Mouse (Mus musculus): Measurements from ENCODE around the gene Gm28035. TPM values are rescaled to one million over a fixed set of nuclear protein-coding genes. Genes with fewer than 3 reads are reported as not detected.
A peak's percentile ranks its signal among the peaks of the same experiment; 100 is the strongest.

Gm28035 gene
- 0.05 and 0.07 TPM in 2 replicates for polyA plus RNA-seq (2015; fragmentation: Nextera tagmentation; extraction: Ambion mirVana)

- no peak for ATAC-seq (ENCODE audit: low read depth)
These were observed at the start of gene Gm28035 for GRCm38 (mm10) chr2:30240267-30240666. Gene Gm28035 (plus strand): TSS chr2:30240567.

GRCm38 (mm10) chr2:30191790-30192580 is 48.4 kb upstream of the Gm28035 start:
- Histone ChIP-seq H3K4me1 (replicated peaks) (peaks cover 16% of the 10 kb centered on the region), H3K4me3 (replicated peaks) (no peak overlapping the region), H3K9me3 (replicated peaks) (no peaks in the 10 kb centered on the region), H3K36me3 (peaks cover 29% of the 10 kb centered on the region), H3K27me3 (no peaks in the 10 kb centered on the region), H3K27ac (no peak overlapping the region), H3K4me2 (no peak overlapping the region), H3K9ac (no peak overlapping the region)
- no peak for DNase-seq
- no peak for ATAC-seq (ENCODE audit: low read depth)
- 74% methylated on average over 12 of the region's 12 CpGs for WGBS (ENCODE audit: insufficient replicate concordance)

More at GRCm38 (mm10) chr2:30240267-30240666, at the start of gene Gm28035:
- Histone ChIP-seq H3K27ac (peak within 1 kb of the TSS; percentile 88), H3K4me1 (replicated peaks) (peaks cover 79% of the 10 kb centered on the region), H3K9me3 (replicated peaks) (no peaks in the 10 kb centered on the region), H3K36me3 (peaks cover 49% of the 10 kb centered on the region), H3K4me3 (replicated peaks) (peak within 1 kb of the TSS; percentile 86), H3K27me3 (no peaks in the 10 kb centered on the region), H3K9ac (peak within 1 kb of the TSS; percentile 96), H3K4me2 (peak within 1 kb of the TSS; percentile 82)
- 66% methylated on average over 2 of the region's 2 CpGs for WGBS (ENCODE audit: insufficient replicate concordance)
- no peak for DNase-seq

GRCm38 (mm10) chr2:30194656-30195055 is 45.7 kb upstream of the Gm28035 start:
- DNase-seq: no peak
- H3K27ac ChIP-seq: no peak overlapping the region
- H3K9me3 ChIP-seq (replicated peaks): no peaks in the 10 kb centered on the region
- H3K9ac ChIP-seq: no peak overlapping the region
- H3K4me2 ChIP-seq: no peak overlapping the region
- no peak for ATAC-seq (ENCODE audit: low read depth)
- H3K4me3 ChIP-seq (replicated peaks): no peak overlapping the region
- H3K27me3 ChIP-seq: no peaks in the 10 kb centered on the region
- H3K4me1 ChIP-seq (replicated peaks): peaks cover 35% of the 10 kb centered on the region
- 81% methylated on average over 3 of the region's 3 CpGs for WGBS (ENCODE audit: insufficient replicate concordance)
- H3K36me3 ChIP-seq: peaks cover 25% of the 10 kb centered on the region

GRCm38 (mm10) chr2:30198021-30198420 is 42.3 kb upstream of the Gm28035 start:
- Histone ChIP-seq H3K27ac (no peak overlapping the region), H3K4me1 (replicated peaks) (peaks cover 36% of the 10 kb centered on the region), H3K4me2 (no peak overlapping the region), H3K9ac (no peak overlapping the region), H3K9me3 (replicated peaks) (no peaks in the 10 kb centered on the region), H3K36me3 (no peaks in the 10 kb centered on the region), H3K27me3 (no peaks in the 10 kb centered on the region), H3K4me3 (replicated peaks) (no peak overlapping the region)
- WGBS (ENCODE audit: insufficient replicate concordance): 68% methylated on average over 4 of the region's 4 CpGs
- ATAC-seq (ENCODE audit: low read depth): no peak
- DNase-seq: no peak

GRCm38 (mm10) chr2:30199984-30200383 is 40.4 kb upstream of the Gm28035 start:
- DNase-seq: no peak
- no peaks in the 10 kb centered on the region for H3K27me3 ChIP-seq
- H3K9me3 ChIP-seq (replicated peaks): no peaks in the 10 kb centered on the region
- H3K36me3 ChIP-seq: no peaks in the 10 kb centered on the region
- WGBS (ENCODE audit: insufficient replicate concordance): 34% methylated on average over 1 of the region's 1 CpGs
- H3K4me1 ChIP-seq (replicated peaks): peaks cover 53% of the 10 kb centered on the region
- peak; percentile 41 for ATAC-seq (ENCODE audit: low read depth)
- H3K27ac ChIP-seq: peak overlapping the region; percentile 75
- H3K4me2 ChIP-seq: no peak overlapping the region
- no peak overlapping the region for H3K4me3 ChIP-seq (replicated peaks)
- H3K9ac ChIP-seq: no peak overlapping the region

GRCm38 (mm10) chr2:30200388-30200925 is 39.9 kb upstream of the Gm28035 start:
- Histone ChIP-seq H3K9ac (no peak overlapping the region), H3K4me1 (replicated peaks) (peaks cover 57% of the 10 kb centered on the region), H3K9me3 (replicated peaks) (no peaks in the 10 kb centered on the region), H3K4me2 (no peak overlapping the region), H3K27ac (peak overlapping the region; percentile 69), H3K4me3 (replicated peaks) (no peak overlapping the region), H3K27me3 (no peaks in the 10 kb centered on the region), H3K36me3 (no peaks in the 10 kb centered on the region)
- ATAC-seq (ENCODE audit: low read depth) (peak; percentile 45), DNase-seq (no peak)
- WGBS (ENCODE audit: insufficient replicate concordance): 74% methylated on average over 5 of the region's 5 CpGs

GRCm38 (mm10) chr2:30203439-30203838 is 36.9 kb upstream of the Gm28035 start:
- peak; percentile 56 for DNase-seq
- peak overlapping the region; percentile 95; the same call in 1 of the 2 replicates for H3K4me2 ChIP-seq
- H3K27ac ChIP-seq: no peak overlapping the region

GRCm38 (mm10) chr2:30205255-30205628 is 35.1 kb upstream of the Gm28035 start:
- ATAC-seq (ENCODE audit: low read depth) (peak; percentile 41), DNase-seq (no peak)
- H3K36me3 ChIP-seq: no peaks in the 10 kb centered on the region
- H3K27me3 ChIP-seq: no peaks in the 10 kb centered on the region
- H3K9ac ChIP-seq: peak overlapping the region; percentile 76
- H3K4me3 ChIP-seq (replicated peaks): peak overlapping the region; percentile 82
- peaks cover 37% of the 10 kb centered on the region for H3K4me1 ChIP-seq (replicated peaks)
- no peaks in the 10 kb centered on the region for H3K9me3 ChIP-seq (replicated peaks)
- peak overlapping the region; percentile 95 for H3K4me2 ChIP-seq
- peak overlapping the region; percentile 72 for H3K27ac ChIP-seq
- WGBS (ENCODE audit: insufficient replicate concordance): 2% methylated on average over 13 of the region's 13 CpGs

More at GRCm38 (mm10) chr2:30203439-30203838, 36.9 kb upstream of the Gm28035 start:
- no peak for ATAC-seq (ENCODE audit: low read depth)
- Histone ChIP-seq H3K4me1 (replicated peaks) (peaks cover 51% of the 10 kb centered on the region), H3K9me3 (replicated peaks) (no peaks in the 10 kb centered on the region), H3K36me3 (no peaks in the 10 kb centered on the region), H3K27me3 (no peaks in the 10 kb centered on the region), H3K9ac (no peak overlapping the region), H3K4me3 (replicated peaks) (no peak overlapping the region)
- WGBS (ENCODE audit: insufficient replicate concordance): 63% methylated on average over 7 of the region's 7 CpGs

GRCm38 (mm10) chr2:30205629-30206357 is 34.6 kb upstream of the Gm28035 start, which contains the start of gene Kyat1:
Gene Kyat1 (minus strand): TSS chr2:30205847.
- Histone ChIP-seq H3K27me3 (no peaks in the 10 kb centered on the region), H3K36me3 (no peaks in the 10 kb centered on the region), H3K4me1 (replicated peaks) (peaks cover 37% of the 10 kb centered on the region), H3K27ac (peak within 1 kb of the TSS; percentile 72), H3K4me3 (replicated peaks) (peak within 1 kb of the TSS; percentile 82), H3K9ac (peak within 1 kb of the TSS; percentile 76), H3K4me2 (peak within 1 kb of the TSS; percentile 95), H3K9me3 (replicated peaks) (no peaks in the 10 kb centered on the region)
- DNase-seq (peak; percentile 85), ATAC-seq (ENCODE audit: low read depth) (peak; percentile 92)
- 3% methylated on average over 44 of the region's 44 CpGs for WGBS (ENCODE audit: insufficient replicate concordance)

GRCm38 (mm10) chr2:30207401-30207800 is 33.0 kb upstream of the Gm28035 start:
- no peak overlapping the region for H3K27ac ChIP-seq
- DNase-seq (no peak), ATAC-seq (ENCODE audit: low read depth) (no peak)
- no peaks in the 10 kb centered on the region for H3K9me3 ChIP-seq (replicated peaks)
- no peak overlapping the region for H3K9ac ChIP-seq
- WGBS (ENCODE audit: insufficient replicate concordance): 69% methylated on average over 4 of the region's 4 CpGs
- H3K4me3 ChIP-seq (replicated peaks): no peak overlapping the region
- no peaks in the 10 kb centered on the region for H3K36me3 ChIP-seq
- no peak overlapping the region for H3K4me2 ChIP-seq
- peaks cover 37% of the 10 kb centered on the region for H3K4me1 ChIP-seq (replicated peaks)
- no peaks in the 10 kb centered on the region for H3K27me3 ChIP-seq

- Histone ChIP-seq H3K9me3 (replicated peaks) (no peaks in the 10 kb centered on the region), H3K9ac (no peak overlapping the region), H3K27ac (no peak overlapping the region), H3K4me3 (replicated peaks) (no peak overlapping the region), H3K27me3 (no peaks in the 10 kb centered on the region), H3K4me2 (no peak overlapping the region), H3K4me1 (replicated peaks) (peaks cover 35% of the 10 kb centered on the region), H3K36me3 (no peaks in the 10 kb centered on the region)
- DNase-seq: no peak
- WGBS (ENCODE audit: insufficient replicate concordance): 66% methylated on average over 5 of the region's 5 CpGs
- no peak for ATAC-seq (ENCODE audit: low read depth)
These were observed 32.5 kb upstream of the Gm28035 start for GRCm38 (mm10) chr2:30207886-30208285.
